Mouse (Mus musculus): Measurements from ENCODE around the gene Hoxa10.

The Hoxa10 gene

DNA sequence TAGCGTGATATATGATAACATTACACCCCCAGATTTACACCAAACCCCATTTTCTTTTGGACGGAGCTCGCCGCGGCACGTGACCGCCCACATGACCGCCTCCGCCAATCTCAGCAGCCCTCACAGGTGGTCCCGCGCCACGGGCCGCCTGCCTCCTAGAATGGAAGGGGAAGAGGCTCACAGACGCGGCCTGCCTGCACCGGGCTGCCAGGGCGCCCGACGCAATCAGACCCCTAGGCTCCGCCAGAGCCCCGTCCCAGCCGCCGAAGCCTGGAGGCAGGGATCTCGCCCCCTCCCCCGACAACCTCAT, 23.2 kb downstream of the Hoxa10 start:
- DNase-seq = peak; percentile 93

GRCm38 (mm10) chr6:52216691-52217458, 23.8 kb downstream of the Hoxa10 start:
- DNase-seq = peak; percentile 83

GRCm38 (mm10) chr6:52215771-52216535, 24.7 kb downstream of the Hoxa10 start:
- DNase-seq = peak; percentile 69

DNA sequence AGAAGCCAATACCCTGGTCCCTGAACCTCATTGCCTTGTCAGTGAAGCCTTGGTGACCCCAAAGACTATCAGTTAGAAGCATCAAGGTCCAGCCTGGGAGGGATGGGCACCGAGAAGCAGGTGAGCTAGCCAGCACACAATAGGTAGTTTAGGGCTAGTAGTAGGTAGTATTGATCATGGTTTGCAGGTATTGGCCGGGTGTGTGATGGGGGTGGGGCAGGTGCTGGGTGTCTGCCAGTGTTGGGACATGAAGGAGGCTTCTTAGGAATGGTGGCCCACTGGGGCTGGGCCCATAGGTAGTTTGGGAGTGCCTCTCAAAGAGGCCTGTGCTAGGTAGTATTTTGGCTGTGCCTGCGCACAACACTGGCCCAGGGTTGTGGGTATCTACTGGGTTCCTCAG, 25.6 kb downstream of the Hoxa10 start:
- peak; percentile 38 for DNase-seq

DNA sequence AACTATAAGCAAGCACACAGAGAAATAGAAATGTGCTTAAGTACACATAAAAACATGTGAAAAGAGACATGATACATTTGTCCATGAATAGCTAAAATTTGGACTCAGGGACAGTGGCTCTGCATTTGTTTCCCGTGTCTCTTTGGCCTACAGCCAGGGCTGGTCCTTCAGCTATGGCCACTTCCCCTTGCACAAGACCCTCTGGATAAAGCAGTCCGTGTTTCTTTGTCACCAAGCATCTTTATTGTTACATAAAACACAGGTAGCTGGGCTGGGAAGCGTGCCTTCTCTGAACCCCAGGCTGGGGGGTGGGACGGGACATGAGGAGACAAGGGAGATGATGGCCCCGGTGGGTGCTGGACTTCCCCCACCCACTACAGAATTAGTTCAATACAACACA, 26.4 kb downstream of the Hoxa10 start:
- peak; percentile 46 for DNase-seq

DNA sequence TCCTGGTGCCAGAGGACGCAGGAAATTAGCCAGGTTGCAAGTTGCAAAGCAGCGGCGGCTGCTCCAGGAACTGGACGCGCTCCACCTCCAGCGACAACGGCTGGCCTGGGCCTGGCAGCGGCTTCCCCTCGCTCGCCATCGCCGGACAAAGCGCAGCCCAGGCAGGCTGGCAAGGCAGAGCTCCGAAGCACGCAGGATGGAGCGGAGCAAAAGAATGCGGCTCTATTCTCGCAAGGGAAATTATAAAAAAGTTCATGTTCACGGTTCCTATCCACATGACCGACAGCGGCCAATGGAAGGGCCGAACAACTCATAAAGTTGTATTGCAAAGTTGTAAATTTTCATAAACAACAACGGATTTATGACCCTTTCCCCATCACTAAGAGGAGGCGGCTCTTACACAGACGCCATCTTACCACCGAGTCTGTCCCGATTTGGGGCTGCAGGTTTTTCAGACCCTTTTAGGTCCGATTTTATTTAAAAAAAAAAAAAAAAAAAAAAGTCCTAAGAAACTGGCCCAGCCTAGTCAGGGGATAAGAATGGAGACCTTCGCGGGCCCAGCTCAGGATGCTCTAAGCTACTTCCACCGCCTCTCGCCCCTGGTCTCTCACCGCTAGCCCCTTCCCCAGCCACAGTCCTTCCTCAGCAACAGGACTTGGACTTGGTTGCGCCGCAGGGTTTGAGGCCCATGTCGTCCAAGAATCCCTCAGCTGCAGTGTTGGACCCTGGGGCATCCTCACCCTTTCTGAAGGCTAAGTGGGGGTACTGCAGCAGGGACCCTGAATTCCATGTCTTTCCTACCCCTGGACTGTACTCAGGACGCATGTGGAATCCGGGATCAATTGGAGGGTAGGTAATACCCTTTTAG, 27.3 kb downstream of the Hoxa10 start, which contains the start of the genes Hoxa3 and Gm28308:
TSS of gene Hoxa3 (minus strand) at position 218 of the 868 bp plus-strand sequence.
TSS of gene Gm28308 (minus strand) at position 221 of the 868 bp plus-strand sequence.
- peak; percentile 89 for DNase-seq

- DNase-seq = peak; percentile 81
Observed at GRCm38 (mm10) chr6:52212556-52213118, 28.0 kb downstream of the Hoxa10 start.

- DNase-seq = no peak
Observed at GRCm38 (mm10) chr6:52211961-52212360, 28.7 kb downstream of the Hoxa10 start.

- DNase-seq = peak; percentile 91
Observed at GRCm38 (mm10) chr6:52211170-52211935, 29.3 kb downstream of the Hoxa10 start.

GRCm38 (mm10) chr6:52209685-52210046, 31.0 kb downstream of the Hoxa10 start:
- DNase-seq = peak; percentile 49

DNA sequence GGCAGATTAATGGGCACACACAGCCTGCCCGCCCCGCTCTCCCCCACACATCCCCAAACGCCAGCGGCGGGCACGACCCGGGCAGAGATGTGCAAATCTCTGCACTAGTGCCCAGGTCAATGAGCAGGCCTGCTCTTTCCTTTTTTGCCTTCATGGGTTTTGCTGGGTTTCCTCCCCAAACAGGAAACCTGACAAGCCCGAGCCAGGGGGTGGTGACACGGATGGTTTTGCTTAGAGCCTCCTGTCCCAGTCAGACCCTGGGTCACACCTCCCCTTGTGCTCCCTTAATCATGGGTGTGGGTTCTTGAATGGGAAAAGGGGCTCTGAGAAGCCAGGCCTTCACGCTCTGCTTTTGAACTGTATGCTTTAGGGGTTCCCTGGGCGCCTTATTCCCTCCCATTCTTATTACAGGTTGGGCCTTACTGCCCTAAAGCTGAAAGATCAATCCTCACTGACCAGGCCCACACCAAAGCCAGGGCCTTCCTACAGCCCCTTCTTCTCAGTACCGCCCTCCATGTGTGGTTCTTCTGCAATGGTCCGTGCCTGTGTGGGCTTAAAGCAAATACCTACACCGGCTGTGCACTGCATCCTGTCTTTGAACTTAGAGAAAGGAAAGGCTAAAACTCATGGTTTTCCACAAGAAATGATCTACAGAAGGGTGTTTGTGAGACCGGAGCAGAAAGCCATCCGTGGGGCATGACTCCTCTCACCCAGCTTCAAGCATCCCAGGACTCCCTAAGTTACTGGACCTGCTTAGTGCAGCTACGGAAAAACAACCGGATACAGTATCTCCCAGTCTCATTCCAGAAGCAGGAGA, 31.6 kb downstream of the Hoxa10 start:
- no peak for DNase-seq

- peak; percentile 80 for DNase-seq
Observed at GRCm38 (mm10) chr6:52208072-52208867, 32.4 kb downstream of the Hoxa10 start, which contains the start of gene Hoxa6. TSS of gene Hoxa6 (minus strand) at chr6:52208722.

DNA sequence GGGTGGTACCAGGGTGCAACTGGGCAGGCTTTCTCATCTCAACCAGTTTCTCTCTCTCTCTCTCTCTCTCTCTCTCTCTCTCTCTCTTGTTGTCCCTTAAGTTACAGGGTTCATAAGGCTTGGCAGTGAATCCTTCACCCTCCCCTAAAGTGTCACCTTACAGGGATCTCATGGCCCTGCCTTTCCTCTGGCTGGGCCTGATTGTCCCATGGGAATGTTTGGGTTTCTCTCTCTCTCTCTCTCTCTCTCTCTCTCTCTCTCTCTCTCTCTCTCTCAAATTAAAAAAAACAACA, 33.0 kb downstream of the Hoxa10 start:
- DNase-seq = no peak

DNA sequence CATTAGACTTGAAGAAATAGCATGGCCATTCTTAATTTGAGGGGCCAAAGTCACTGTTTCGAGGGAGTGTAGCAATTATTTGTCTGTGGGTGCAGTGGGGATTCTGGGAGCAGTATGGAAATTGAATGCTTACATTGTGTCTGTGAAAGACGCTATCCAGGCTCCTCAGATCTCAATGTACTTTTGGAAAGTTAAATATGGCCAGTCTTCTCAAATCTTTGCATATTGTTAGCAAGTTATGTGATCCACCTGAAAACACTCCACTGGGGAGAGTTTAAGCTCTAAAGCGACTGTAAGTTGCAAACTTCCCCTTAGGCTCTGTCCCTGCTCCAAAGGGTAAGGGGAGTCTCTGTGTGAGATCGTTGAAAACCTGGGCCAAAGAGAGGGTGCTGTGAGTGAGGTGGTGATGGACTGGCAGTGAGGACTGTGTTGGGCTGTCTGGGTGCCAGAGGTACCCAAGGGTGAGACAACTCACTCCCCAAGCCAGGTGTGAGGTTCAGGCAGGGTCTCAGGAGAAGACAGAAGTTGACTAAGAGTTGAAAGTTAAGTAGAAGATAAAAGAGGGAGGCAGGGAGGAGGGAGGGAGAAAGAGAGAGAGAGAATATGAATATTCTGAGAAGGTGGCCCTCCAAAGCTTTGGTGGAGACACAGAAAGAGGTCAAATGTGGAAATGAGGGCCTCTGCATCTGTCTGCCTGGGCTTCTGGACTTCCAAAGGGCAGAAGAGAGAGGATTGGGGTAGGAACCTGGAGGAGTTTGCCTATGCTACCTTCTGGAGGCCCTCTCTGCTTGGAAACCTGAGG, 33.6 kb downstream of the Hoxa10 start:
- peak; percentile 13 for DNase-seq

DNA sequence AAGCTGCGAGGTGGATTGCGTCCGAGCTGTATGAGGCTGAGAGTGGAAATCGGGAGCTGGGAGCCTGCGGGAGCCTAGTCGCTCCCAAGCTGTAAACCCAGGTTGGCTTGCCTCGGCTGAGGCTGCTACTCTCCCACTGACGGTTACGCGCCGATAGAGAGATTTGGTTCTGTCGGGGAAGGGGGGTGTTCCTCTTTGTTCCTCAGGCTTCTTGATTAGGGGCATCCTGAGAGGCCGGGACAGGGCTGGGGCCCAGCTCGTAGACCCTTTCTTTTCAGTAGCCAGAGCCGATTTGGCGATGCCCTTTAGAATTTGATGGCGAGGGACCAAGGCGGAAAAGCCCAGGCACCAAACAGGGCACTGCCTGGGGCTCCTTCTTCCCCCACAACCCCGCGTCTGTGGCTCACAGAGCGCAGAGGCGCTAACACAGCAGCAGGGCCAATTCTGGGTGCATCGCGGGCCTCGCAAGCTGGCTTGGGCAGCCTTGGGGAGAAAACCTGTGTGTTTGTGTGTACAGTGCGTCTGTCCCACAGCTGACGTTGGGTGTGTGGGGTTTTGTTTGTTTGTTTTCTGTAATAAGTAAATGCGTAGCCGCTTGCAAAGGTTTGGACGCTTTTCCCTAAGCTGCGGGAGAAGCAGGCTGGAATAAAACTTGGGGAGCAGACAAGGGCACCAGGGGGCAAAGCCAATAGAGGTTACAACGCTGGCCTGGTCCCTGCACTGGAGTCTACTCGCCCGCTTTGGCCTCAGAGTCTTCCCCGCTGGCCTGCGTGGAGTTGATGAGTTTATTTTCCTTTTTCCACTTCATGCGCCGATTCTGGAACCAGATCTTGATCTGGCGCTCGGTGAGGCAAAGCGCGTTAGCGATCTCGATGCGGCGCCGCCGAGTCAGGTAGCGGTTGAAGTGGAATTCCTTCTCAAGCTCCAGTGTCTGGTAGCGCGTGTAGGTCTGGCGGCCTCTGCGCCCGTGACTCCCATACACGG, 34.7 kb downstream of the Hoxa10 start:
- DNase-seq = peak; percentile 33

DNA sequence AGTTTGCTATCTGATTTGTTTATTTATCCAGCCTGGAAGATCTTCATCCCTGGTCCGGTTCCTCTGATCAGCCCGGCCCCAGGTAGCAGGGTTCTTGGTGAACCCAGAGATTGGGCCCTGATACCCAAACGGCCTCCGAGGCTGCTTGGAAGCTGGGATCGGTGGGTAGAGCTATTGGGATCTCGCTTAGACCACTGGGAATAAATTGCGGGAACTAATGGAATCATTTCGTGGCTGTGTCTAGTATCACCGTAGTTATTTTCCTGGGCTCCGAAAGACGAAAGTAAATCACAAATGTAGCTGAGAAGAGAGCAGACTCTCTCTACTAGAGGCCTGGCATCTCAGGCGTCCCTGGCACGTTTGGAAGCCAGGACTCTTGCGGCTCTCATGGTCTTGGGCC, 35.4 kb downstream of the Hoxa10 start:
- DNase-seq = peak; percentile 32

DNA sequence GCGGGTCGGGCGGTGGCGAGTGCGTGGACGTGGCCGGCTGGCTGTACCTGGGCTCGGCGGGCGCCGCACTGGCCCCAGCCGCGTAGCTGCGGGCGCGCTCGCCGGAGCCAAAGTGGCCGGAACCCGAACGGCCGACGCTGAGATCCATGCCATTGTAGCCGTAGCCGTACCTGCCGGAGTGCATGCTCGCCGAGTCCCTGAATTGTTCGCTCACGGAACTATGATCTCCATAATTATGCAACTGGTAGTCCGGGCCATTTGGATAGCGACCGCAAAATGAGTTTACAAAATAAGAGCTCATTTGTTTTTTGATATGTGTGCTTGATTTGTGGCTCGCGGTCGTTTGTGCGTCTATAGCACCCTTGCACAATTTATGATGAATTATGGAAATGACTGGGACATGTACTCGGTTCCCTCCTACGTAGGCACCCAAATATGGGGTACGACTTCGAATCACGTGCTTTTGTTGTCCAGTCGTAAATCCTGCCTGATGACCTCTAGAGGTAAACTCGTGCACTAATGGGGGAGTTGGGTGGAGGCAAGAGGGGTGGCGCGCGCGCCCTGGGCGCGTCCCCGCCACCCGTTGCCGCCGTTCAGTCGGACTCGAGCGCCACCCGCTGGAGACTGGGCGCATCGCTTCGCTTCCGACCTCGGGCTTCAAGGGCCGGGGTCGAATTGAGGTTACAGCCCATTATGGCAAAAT, 36.5 kb downstream of the Hoxa10 start, which contains the start of gene Hoxa5:
TSS of gene Hoxa5 (minus strand) at position 538 of the 703 bp plus-strand sequence.
- peak; percentile 92 for DNase-seq

Measured in kidney, adult 18-20 months (tissue).